Mouse (Mus musculus): ENCODE results near the gene Samsn1. TPM values are rescaled to one million over a fixed set of nuclear protein-coding genes. Genes with fewer than 3 reads are reported as not detected.
A peak's percentile ranks its signal among the peaks of the same experiment; 100 is the strongest.

The Samsn1 gene
- polyA plus RNA-seq, 1 experiment from 2014 or later, result 3.0 TPM

- Histone ChIP-seq H3K4me3 (ENCODE audit: low read length) (no peak overlapping the region), H3K36me3 (ENCODE audit: control insufficient read depth, insufficient read depth, low read length) (no peaks in the 10 kb centered on the region), H3K27me3 (ENCODE audit: control insufficient read depth, insufficient read depth, low read depth, low read length) (no peaks in the 10 kb centered on the region), H3K27ac (ENCODE audit: low read length) (no peak overlapping the region), H3K9me3 (ENCODE audit: control insufficient read depth, low read length) (no peaks in the 10 kb centered on the region), H3K4me1 (replicated peaks; ENCODE audit: control insufficient read depth, insufficient read depth, low read length) (no peaks in the 10 kb centered on the region), H3K4me2 (ENCODE audit: low read depth, low read length) (no peak overlapping the region), H3K9ac (ENCODE audit: low read length) (no peak overlapping the region)
- 86% methylated on average over 6 of the region's 6 CpGs for WGBS
- no peak for ATAC-seq (ENCODE audit: low read depth)
These were observed 51.6 kb downstream of the Samsn1 start for GRCm38 (mm10) chr16:75970266-75970998.

- H3K27ac ChIP-seq (ENCODE audit: low read length), result no peak overlapping the region
- H3K4me1 ChIP-seq (replicated peaks; ENCODE audit: control insufficient read depth, insufficient read depth, low read length), result no peaks in the 10 kb centered on the region
- H3K9me3 ChIP-seq (ENCODE audit: control insufficient read depth, low read length), result no peaks in the 10 kb centered on the region
- no peaks in the 10 kb centered on the region for H3K36me3 ChIP-seq (ENCODE audit: control insufficient read depth, insufficient read depth, low read length)
- no peaks in the 10 kb centered on the region for H3K27me3 ChIP-seq (ENCODE audit: control insufficient read depth, insufficient read depth, low read depth, low read length)
- WGBS, result 34% methylated on average over 8 of the region's 8 CpGs
- H3K4me3 ChIP-seq (ENCODE audit: low read length), result no peak overlapping the region
- no peak overlapping the region for H3K4me2 ChIP-seq (ENCODE audit: low read depth, low read length)
- H3K9ac ChIP-seq (ENCODE audit: low read length), result no peak overlapping the region
- peak; percentile 84; the same call in 1 of the 2 replicates for ATAC-seq (ENCODE audit: low read depth)
These were observed 60.1 kb downstream of the Samsn1 start for GRCm38 (mm10) chr16:75962021-75962420.

GRCm38 (mm10) chr16:75961487-75961886 is 60.6 kb downstream of the Samsn1 start:
- no peak overlapping the region for H3K4me2 ChIP-seq (ENCODE audit: low read depth, low read length)
- H3K9ac ChIP-seq (ENCODE audit: low read length), result no peak overlapping the region
- H3K4me3 ChIP-seq (ENCODE audit: low read length), result no peak overlapping the region
- ATAC-seq (ENCODE audit: low read depth), result 0 out of 2 replicates have a peak, but pooled peaks have one; percentile 54
- H3K4me1 ChIP-seq (replicated peaks; ENCODE audit: control insufficient read depth, insufficient read depth, low read length), result no peaks in the 10 kb centered on the region
- no peaks in the 10 kb centered on the region for H3K36me3 ChIP-seq (ENCODE audit: control insufficient read depth, insufficient read depth, low read length)
- 24% methylated on average over 5 of the region's 5 CpGs for WGBS
- H3K27ac ChIP-seq (ENCODE audit: low read length), result no peak overlapping the region
- H3K27me3 ChIP-seq (ENCODE audit: control insufficient read depth, insufficient read depth, low read depth, low read length), result no peaks in the 10 kb centered on the region
- H3K9me3 ChIP-seq (ENCODE audit: control insufficient read depth, low read length), result no peaks in the 10 kb centered on the region

- H3K9me3 ChIP-seq (ENCODE audit: control insufficient read depth, low read length), result no peaks in the 10 kb centered on the region
- H3K4me3 ChIP-seq (ENCODE audit: low read length), result no peak overlapping the region
- no peaks in the 10 kb centered on the region for H3K27me3 ChIP-seq (ENCODE audit: control insufficient read depth, insufficient read depth, low read depth, low read length)
- peak; percentile 47; the same call in 1 of the 2 replicates for ATAC-seq (ENCODE audit: low read depth)
- 76% methylated on average over 7 of the region's 7 CpGs for WGBS
- H3K9ac ChIP-seq (ENCODE audit: low read length), result no peak overlapping the region
- no peaks in the 10 kb centered on the region for H3K4me1 ChIP-seq (replicated peaks; ENCODE audit: control insufficient read depth, insufficient read depth, low read length)
- no peak overlapping the region for H3K27ac ChIP-seq (ENCODE audit: low read length)
- H3K4me2 ChIP-seq (ENCODE audit: low read depth, low read length), result no peak overlapping the region
- no peaks in the 10 kb centered on the region for H3K36me3 ChIP-seq (ENCODE audit: control insufficient read depth, insufficient read depth, low read length)
These were observed 61.0 kb downstream of the Samsn1 start for GRCm38 (mm10) chr16:75961036-75961435.

GRCm38 (mm10) chr16:75933357-75933756 is 88.7 kb downstream of the Samsn1 start:
- no peak overlapping the region for H3K9ac ChIP-seq (ENCODE audit: low read length)
- no peaks in the 10 kb centered on the region for H3K36me3 ChIP-seq (ENCODE audit: control insufficient read depth, insufficient read depth, low read length)
- H3K27me3 ChIP-seq (ENCODE audit: control insufficient read depth, insufficient read depth, low read depth, low read length), result no peaks in the 10 kb centered on the region
- H3K4me1 ChIP-seq (replicated peaks; ENCODE audit: control insufficient read depth, insufficient read depth, low read length), result no peaks in the 10 kb centered on the region
- H3K9me3 ChIP-seq (ENCODE audit: control insufficient read depth, low read length), result no peaks in the 10 kb centered on the region
- no peak overlapping the region for H3K4me3 ChIP-seq (ENCODE audit: low read length)
- H3K27ac ChIP-seq (ENCODE audit: low read length), result no peak overlapping the region
- H3K4me2 ChIP-seq (ENCODE audit: low read depth, low read length), result no peak overlapping the region
- no peak for ATAC-seq (ENCODE audit: low read depth)

- Histone ChIP-seq H3K27ac (ENCODE audit: low read length) (no peak overlapping the region), H3K9ac (ENCODE audit: low read length) (no peak overlapping the region), H3K36me3 (ENCODE audit: control insufficient read depth, insufficient read depth, low read length) (no peaks in the 10 kb centered on the region), H3K4me1 (replicated peaks; ENCODE audit: control insufficient read depth, insufficient read depth, low read length) (no peaks in the 10 kb centered on the region), H3K27me3 (ENCODE audit: control insufficient read depth, insufficient read depth, low read depth, low read length) (no peaks in the 10 kb centered on the region), H3K4me3 (ENCODE audit: low read length) (no peak overlapping the region), H3K4me2 (ENCODE audit: low read depth, low read length) (no peak overlapping the region), H3K9me3 (ENCODE audit: control insufficient read depth, low read length) (no peaks in the 10 kb centered on the region)
- no peak for ATAC-seq (ENCODE audit: low read depth)
- 85% methylated on average over 4 of the region's 4 CpGs for WGBS
These were observed 91.9 kb downstream of the Samsn1 start for GRCm38 (mm10) chr16:75930222-75930553.

GRCm38 (mm10) chr16:75929536-75930221 is 92.4 kb downstream of the Samsn1 start:
- H3K4me3 ChIP-seq (ENCODE audit: low read length), result no peak overlapping the region
- H3K27me3 ChIP-seq (ENCODE audit: control insufficient read depth, insufficient read depth, low read depth, low read length), result no peaks in the 10 kb centered on the region
- H3K4me1 ChIP-seq (replicated peaks; ENCODE audit: control insufficient read depth, insufficient read depth, low read length), result no peaks in the 10 kb centered on the region
- no peaks in the 10 kb centered on the region for H3K9me3 ChIP-seq (ENCODE audit: control insufficient read depth, low read length)
- WGBS, result 74% methylated on average over 11 of the region's 11 CpGs
- no peak overlapping the region for H3K4me2 ChIP-seq (ENCODE audit: low read depth, low read length)
- no peak overlapping the region for H3K27ac ChIP-seq (ENCODE audit: low read length)
- no peak overlapping the region for H3K9ac ChIP-seq (ENCODE audit: low read length)
- no peaks in the 10 kb centered on the region for H3K36me3 ChIP-seq (ENCODE audit: control insufficient read depth, insufficient read depth, low read length)
- ATAC-seq (ENCODE audit: low read depth), result no peak

GRCm38 (mm10) chr16:75926511-75926910 is 95.6 kb downstream of the Samsn1 start:
- no peaks in the 10 kb centered on the region for H3K4me1 ChIP-seq (replicated peaks; ENCODE audit: control insufficient read depth, insufficient read depth, low read length)
- no peak for ATAC-seq (ENCODE audit: low read depth)
- no peak overlapping the region for H3K27ac ChIP-seq (ENCODE audit: low read length)
- no peak overlapping the region for H3K4me3 ChIP-seq (ENCODE audit: low read length)
- H3K9me3 ChIP-seq (ENCODE audit: control insufficient read depth, low read length), result no peaks in the 10 kb centered on the region
- no peak overlapping the region for H3K9ac ChIP-seq (ENCODE audit: low read length)
- WGBS, result 82% methylated on average over 2 of the region's 2 CpGs
- no peak overlapping the region for H3K4me2 ChIP-seq (ENCODE audit: low read depth, low read length)
- H3K36me3 ChIP-seq (ENCODE audit: control insufficient read depth, insufficient read depth, low read length), result no peaks in the 10 kb centered on the region
- H3K27me3 ChIP-seq (ENCODE audit: control insufficient read depth, insufficient read depth, low read depth, low read length), result no peaks in the 10 kb centered on the region

- Histone ChIP-seq H3K36me3 (ENCODE audit: control insufficient read depth, insufficient read depth, low read length) (no peaks in the 10 kb centered on the region), H3K4me3 (ENCODE audit: low read length) (no peak overlapping the region), H3K9me3 (ENCODE audit: control insufficient read depth, low read length) (no peaks in the 10 kb centered on the region), H3K27ac (ENCODE audit: low read length) (no peak overlapping the region), H3K4me2 (ENCODE audit: low read depth, low read length) (no peak overlapping the region), H3K9ac (ENCODE audit: low read length) (no peak overlapping the region), H3K4me1 (replicated peaks; ENCODE audit: control insufficient read depth, insufficient read depth, low read length) (no peaks in the 10 kb centered on the region), H3K27me3 (ENCODE audit: control insufficient read depth, insufficient read depth, low read depth, low read length) (no peaks in the 10 kb centered on the region)
- 78% methylated on average over 4 of the region's 4 CpGs for WGBS
- ATAC-seq (ENCODE audit: low read depth), result no peak
These were observed 101.2 kb downstream of the Samsn1 start for GRCm38 (mm10) chr16:75920870-75921269.

Measured in lung, embryonic 16.5 days (tissue).